Mouse (Mus musculus) lung, postnatal 0 days (tissue): Measurements from ENCODE around the gene Cep112. TPM values are rescaled to one million over a fixed set of nuclear protein-coding genes. Genes with fewer than 3 reads are reported as not detected.

ENCODE experiments used
- ATAC-seq: fragments of 200-750 bp; cut with Nextera tagmentation; 2 replicates; pipeline ENCODE4 v1.8.0; 2017; ENCODE audit warnings: moderate library complexity
- DNase-seq: peaks from one replicate; pipeline ENCODE4 v3.0.0-alpha.2; 2016; ENCODE audit warnings: low spot score
- H3K27ac ChIP-seq: fragments of 300-500 bp; sonication (generic); 2 replicates; pipeline ENCODE4 v1.5.1; 2014; ENCODE audit warnings: antibody characterized with exemption, mild to moderate bottlenecking, low read length, mixed read lengths
- H3K27me3 ChIP-seq: fragments of 300-500 bp; sonication (generic); replicated peaks from 2 replicates; pipeline ENCODE4 v1.6.1; 2014; ENCODE audit warnings: low read length, mixed read lengths; ENCODE audit not compliant: insufficient read depth
- H3K36me3 ChIP-seq: fragments of 300-500 bp; sonication (generic); 2 replicates; pipeline ENCODE4 v1.6.1; 2014; ENCODE audit warnings: low read length, mixed read lengths; ENCODE audit not compliant: insufficient read depth
- H3K4me1 ChIP-seq: fragments of 300-500 bp; sonication (generic); 2 replicates; pipeline ENCODE4 v1.6.1; 2014; ENCODE audit warnings: antibody characterized with exemption, low read depth, low read length, mixed read lengths; ENCODE audit not compliant: insufficient read depth
- H3K4me2 ChIP-seq: fragments of 300-500 bp; sonication (generic); replicated peaks from 2 replicates; pipeline ENCODE4 v1.6.1; 2014; ENCODE audit warnings: low read depth, mild to moderate bottlenecking, low read length, moderate library complexity, mixed read lengths
- H3K4me3 ChIP-seq: fragments of 300-500 bp; sonication (generic); 2 replicates; pipeline ENCODE4 v1.5.1; 2014; ENCODE audit warnings: low read depth, low read length
- H3K9ac ChIP-seq: fragments of 300-500 bp; sonication (generic); replicated peaks from 2 replicates; pipeline ENCODE4 v1.6.1; 2014; ENCODE audit warnings: low read depth, mild to moderate bottlenecking
- H3K9me3 ChIP-seq: fragments of 300-500 bp; sonication (generic); 2 replicates; pipeline ENCODE4 v1.6.1; 2016; ENCODE audit warnings: low read length, mixed read lengths
- CTCF ChIP-seq: IDR thresholded peaks from 2 replicates; pipeline ENCODE4 v1.5.1; 2016; ENCODE audit warnings: antibody characterized with exemption, mild to moderate bottlenecking
- EP300 ChIP-seq: IDR thresholded peaks from 2 replicates; pipeline ENCODE4 v1.6.1; 2016; ENCODE audit warnings: antibody characterized with exemption, mild to moderate bottlenecking, control low read depth
- WGBS: fragments of 180-500 bp; shearing (Covaris S2); extraction: QIAGEN DNeasy Blood & Tissue Kit; methylation state at CpG from one replicate; pipeline ENCODE4 v1.1.7; 2014; 5-methylcytosine and 5-hydroxymethylcytosine counted together
- polyA plus RNA-seq: library from polyadenylated mRNA; unstranded; fragments of >200 nt; fragmentation: Nextera tagmentation; extraction: Ambion mirVana; gene quantifications from 2 replicates; pipeline ENCODE4 v1.2.1, GENCODE M21; 2015

Gene Cep112
- polyA plus RNA-seq, 1 experiment from 2014 or later, result 6.4 TPM

- WGBS, result 77% methylated on average over 2 of the region's 2 CpGs
- H3K4me1 ChIP-seq, result peaks cover 4% of the 10 kb centered on the region; the same call in 1 of the 2 replicates
- no peak overlapping the region for H3K4me3 ChIP-seq
- no peak for ATAC-seq
- H3K27ac ChIP-seq, result no peak overlapping the region
- TF ChIP-seq CTCF (no peak), EP300 (no peak)
- no peaks in the 10 kb centered on the region for H3K27me3 ChIP-seq
- DNase-seq, result peak; percentile 68
- no peak overlapping the region for H3K9ac ChIP-seq
- H3K9me3 ChIP-seq, result no peaks in the 10 kb centered on the region
- no peaks in the 10 kb centered on the region for H3K36me3 ChIP-seq
- no peak overlapping the region for H3K4me2 ChIP-seq
These were observed 332.2 kb downstream of the Cep112 start for GRCm38 (mm10) chr11:108757211-108757610.

- TF ChIP-seq CTCF (no peak), EP300 (no peak)
- WGBS, result 34% methylated on average over 6 of the region's 6 CpGs
- no peak overlapping the region for H3K4me3 ChIP-seq
- no peak overlapping the region for H3K27ac ChIP-seq
- 0 out of 2 replicates have a peak, but pooled peaks cover 3% of the 10 kb centered on the region for H3K4me1 ChIP-seq
- ATAC-seq (no peak), DNase-seq (peak; percentile 11)
- H3K4me2 ChIP-seq, result no peak overlapping the region
- no peaks in the 10 kb centered on the region for H3K36me3 ChIP-seq
- H3K27me3 ChIP-seq, result no peaks in the 10 kb centered on the region
- H3K9ac ChIP-seq, result no peak overlapping the region
- no peaks in the 10 kb centered on the region for H3K9me3 ChIP-seq
These were observed 332.8 kb downstream of the Cep112 start for GRCm38 (mm10) chr11:108757626-108758430.

- Histone ChIP-seq H3K27ac (no peak overlapping the region), H3K36me3 (no peaks in the 10 kb centered on the region), H3K9me3 (no peaks in the 10 kb centered on the region), H3K4me3 (no peak overlapping the region), H3K27me3 (no peaks in the 10 kb centered on the region), H3K4me1 (no peaks in the 10 kb centered on the region; the same call in 1 of the 2 replicates), H3K9ac (no peak overlapping the region), H3K4me2 (no peak overlapping the region)
- ATAC-seq (no peak), DNase-seq (peak; percentile 17)
- 56% methylated on average over 3 of the region's 3 CpGs for WGBS
- TF ChIP-seq EP300, result no peak
- TF ChIP-seq CTCF, result no peak
These were observed 345.1 kb downstream of the Cep112 start for GRCm38 (mm10) chr11:108770064-108770463.

GRCm38 (mm10) chr11:108774019-108774670, 349.2 kb downstream of the Cep112 start:
- TF ChIP-seq CTCF, result no peak
- no peak for TF ChIP-seq EP300
- Histone ChIP-seq H3K9me3 (no peaks in the 10 kb centered on the region), H3K9ac (no peak overlapping the region), H3K4me2 (no peak overlapping the region), H3K4me1 (no peaks in the 10 kb centered on the region; the same call in 1 of the 2 replicates), H3K4me3 (no peak overlapping the region), H3K27me3 (no peaks in the 10 kb centered on the region), H3K27ac (no peak overlapping the region), H3K36me3 (no peaks in the 10 kb centered on the region)
- peak; percentile 76 for ATAC-seq
- 42% methylated on average over 6 of the region's 6 CpGs for WGBS
- peak; percentile 59 for DNase-seq

- 41% methylated on average over 3 of the region's 3 CpGs for WGBS
- no peaks in the 10 kb centered on the region; the same call in 1 of the 2 replicates for H3K4me1 ChIP-seq
- no peak overlapping the region for H3K4me3 ChIP-seq
- H3K36me3 ChIP-seq, result no peaks in the 10 kb centered on the region
- H3K4me2 ChIP-seq, result no peak overlapping the region
- no peak overlapping the region for H3K27ac ChIP-seq
- ATAC-seq (no peak), DNase-seq (no peak)
- no peaks in the 10 kb centered on the region for H3K9me3 ChIP-seq
- no peak overlapping the region for H3K9ac ChIP-seq
- TF ChIP-seq CTCF (no peak), EP300 (no peak)
- H3K27me3 ChIP-seq, result no peaks in the 10 kb centered on the region
These were observed 352.2 kb downstream of the Cep112 start for GRCm38 (mm10) chr11:108777158-108777557.

GRCm38 (mm10) chr11:108780271-108781250, 355.6 kb downstream of the Cep112 start:
- Histone ChIP-seq H3K4me2 (no peak overlapping the region), H3K4me3 (no peak overlapping the region), H3K27me3 (no peaks in the 10 kb centered on the region), H3K27ac (no peak overlapping the region), H3K9ac (no peak overlapping the region), H3K4me1 (no peaks in the 10 kb centered on the region), H3K9me3 (no peaks in the 10 kb centered on the region), H3K36me3 (no peaks in the 10 kb centered on the region)
- ATAC-seq (no peak), DNase-seq (peak; percentile 24)
- 65% methylated on average over 15 of the region's 15 CpGs for WGBS
- no peak for TF ChIP-seq EP300
